Mouse (Mus musculus) embryo, embryonic 9.5 days (tissue): ENCODE results near the gene Aldh16a1.

ENCODE experiments used
- DNase-seq: peaks from one replicate; pipeline ENCODE4 v3.0.0-alpha.2; 2017; ENCODE audit errors: extremely low spot score

Aldh16a1 gene

GRCm38 (mm10) chr7:45154096-45154992 is at the start of gene Aldh16a1, which contains the start of gene Pih1d1:
Gene Aldh16a1 (minus strand): TSS chr7:45154584.
Gene Pih1d1 (plus strand): TSS chr7:45154303.
- peak; percentile 97 for DNase-seq

GRCm38 (mm10) chr7:45202654-45203053 is 48.3 kb upstream of the Aldh16a1 start:
- DNase-seq, result no peak

GRCm38 (mm10) chr7:45198961-45199360 is 44.6 kb upstream of the Aldh16a1 start:
- no peak for DNase-seq

DNA sequence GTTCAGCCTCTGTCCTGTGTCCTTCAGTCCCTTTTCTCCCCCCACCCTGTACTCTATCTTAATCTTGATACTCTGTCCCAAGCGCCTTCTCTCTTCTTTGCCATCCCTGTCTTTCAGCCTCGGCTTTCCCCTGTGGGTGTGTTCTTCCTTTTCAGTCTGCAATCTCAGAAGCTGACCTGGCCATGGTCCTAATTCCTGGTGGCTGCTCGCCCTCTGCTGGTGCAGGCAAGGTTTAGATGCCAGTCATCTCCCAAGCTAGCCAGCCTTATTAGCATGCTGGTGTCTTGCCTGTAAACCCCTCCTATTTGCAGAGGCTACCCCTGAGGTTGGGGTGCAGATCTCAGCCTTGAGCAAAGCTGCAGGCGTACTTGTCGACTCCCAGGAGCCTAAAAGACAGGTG is 44.1 kb upstream of the Aldh16a1 start:
- peak; percentile 73 for DNase-seq

DNA sequence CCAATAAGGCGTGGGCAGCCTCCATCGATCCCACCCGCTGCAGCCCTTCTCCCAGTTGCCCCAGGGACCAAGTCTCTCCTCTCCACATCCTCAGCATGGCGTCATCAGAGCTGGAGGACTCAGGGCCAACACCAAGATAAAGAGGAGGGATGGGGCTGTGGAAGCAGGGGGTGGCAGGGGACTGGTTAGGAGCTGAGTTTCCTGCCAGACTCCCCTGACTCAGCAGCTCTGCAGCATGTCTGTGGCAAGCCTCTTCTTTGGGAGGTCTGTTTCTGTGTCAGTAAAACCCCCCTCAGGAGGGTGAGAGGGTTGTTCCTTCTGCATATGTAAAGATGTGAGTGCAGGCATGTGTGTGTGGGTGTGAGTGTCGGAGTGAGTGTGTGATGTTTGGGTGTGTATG is 42.6 kb upstream of the Aldh16a1 start:
- no peak for DNase-seq

- no peak for DNase-seq
Measured at GRCm38 (mm10) chr7:45196176-45196535, 41.8 kb upstream of the Aldh16a1 start.

DNA sequence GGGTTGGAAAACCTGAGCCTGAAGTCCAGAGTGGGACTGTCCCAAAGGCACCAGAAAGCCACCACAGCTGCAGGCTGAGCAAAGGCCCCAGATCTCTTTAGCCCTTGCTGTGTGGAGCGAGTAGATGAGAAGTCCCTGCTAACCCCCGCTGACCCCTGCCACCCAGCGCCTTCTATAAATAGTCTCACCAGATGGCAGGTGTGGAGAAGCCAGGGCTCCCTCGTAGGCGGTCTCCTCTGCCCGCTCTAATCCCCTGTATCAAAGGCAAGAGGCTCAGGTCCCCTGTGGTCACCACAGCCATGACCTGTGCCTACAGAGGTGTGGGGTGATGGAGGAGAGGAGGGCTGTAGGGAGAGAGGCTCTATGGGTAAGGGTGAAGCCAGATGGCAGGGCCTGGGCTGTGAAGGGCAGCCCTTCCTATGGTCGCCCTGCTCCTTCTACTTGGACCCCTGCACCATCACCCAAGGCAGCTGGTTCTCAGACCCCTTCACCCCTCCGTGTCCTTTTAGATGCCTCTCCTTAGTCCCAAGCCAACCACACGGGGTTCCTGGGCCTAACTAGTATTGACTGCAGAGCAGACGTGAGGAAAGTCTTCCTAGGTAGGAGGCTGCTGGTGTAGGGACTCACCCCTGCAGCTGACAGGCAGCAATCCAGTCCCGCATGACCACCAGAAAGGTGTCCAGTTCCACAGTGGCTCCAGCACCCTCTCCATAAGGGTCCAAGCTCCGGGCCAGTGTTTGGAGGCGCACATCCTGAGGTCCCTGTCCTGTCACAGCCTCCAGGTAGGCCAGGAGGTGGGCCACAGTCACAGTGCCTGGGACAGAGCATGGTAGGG is 41.2 kb upstream of the Aldh16a1 start:
- DNase-seq, result no peak

- DNase-seq, result no peak
Measured at GRCm38 (mm10) chr7:45193871-45194785, 39.7 kb upstream of the Aldh16a1 start.

GRCm38 (mm10) chr7:45193406-45193805 is 39.0 kb upstream of the Aldh16a1 start:
- no peak for DNase-seq

DNA sequence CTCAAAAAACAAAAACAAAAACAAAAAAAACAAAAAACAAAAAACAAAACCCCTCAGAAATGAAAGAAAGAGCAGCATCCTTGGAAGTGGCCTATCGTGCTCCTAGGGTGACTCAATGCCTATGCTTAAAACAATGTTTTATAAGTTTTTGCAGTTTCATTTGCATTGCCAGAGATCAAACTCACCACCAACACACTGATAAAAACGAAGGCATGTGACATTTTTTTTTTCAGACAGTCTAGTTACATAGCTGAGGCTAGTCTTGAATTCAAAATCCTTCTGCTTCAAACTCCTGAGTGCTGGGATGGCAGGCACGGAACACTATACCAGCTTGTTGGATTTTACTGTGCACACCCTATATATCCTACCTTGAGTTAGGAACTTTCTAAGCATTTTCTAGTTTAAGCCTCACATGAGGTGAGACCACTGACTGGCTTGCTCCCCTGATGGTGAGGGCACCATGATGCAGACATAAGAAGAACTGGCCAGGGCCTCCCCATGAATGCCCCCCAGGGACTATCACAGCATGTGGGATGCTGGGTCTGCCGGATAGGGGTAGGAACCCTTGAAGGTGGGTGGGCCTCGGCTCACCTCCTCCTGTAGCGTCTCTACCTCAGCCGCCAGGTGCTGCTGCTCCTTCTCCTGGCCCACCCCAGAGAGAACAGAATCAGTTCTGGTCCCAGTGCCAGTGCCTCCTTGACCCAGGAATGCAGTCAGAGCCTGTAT is 38.4 kb upstream of the Aldh16a1 start:
- DNase-seq, result no peak

DNA sequence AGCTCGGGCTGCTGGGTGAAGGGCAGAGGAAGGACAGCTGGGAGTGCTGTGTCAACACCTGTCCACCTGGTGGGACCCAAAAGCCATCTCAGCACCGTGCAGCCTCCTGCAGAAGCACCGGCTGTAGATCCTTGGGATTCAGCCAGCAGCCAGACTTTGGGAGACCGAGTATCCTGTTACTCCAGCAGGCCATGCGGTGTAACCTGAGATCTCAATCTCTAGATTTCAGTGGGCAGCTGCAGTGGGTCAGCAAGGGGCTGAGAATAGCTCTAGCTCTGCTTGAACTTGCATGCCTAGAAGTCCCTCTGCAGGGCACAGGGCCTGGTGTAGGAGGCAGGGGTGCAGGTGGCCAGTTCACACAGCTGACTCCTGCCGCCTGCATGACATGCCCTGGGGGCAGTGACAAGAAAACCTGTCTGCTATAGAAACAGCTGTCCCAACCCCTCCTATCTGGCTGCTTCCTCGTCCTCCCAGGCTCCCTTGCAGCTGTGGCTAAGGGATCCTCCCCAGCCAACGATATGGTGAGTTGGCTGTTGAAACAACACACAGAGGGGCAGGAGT is 37.5 kb upstream of the Aldh16a1 start:
- DNase-seq, result peak; percentile 53

DNA sequence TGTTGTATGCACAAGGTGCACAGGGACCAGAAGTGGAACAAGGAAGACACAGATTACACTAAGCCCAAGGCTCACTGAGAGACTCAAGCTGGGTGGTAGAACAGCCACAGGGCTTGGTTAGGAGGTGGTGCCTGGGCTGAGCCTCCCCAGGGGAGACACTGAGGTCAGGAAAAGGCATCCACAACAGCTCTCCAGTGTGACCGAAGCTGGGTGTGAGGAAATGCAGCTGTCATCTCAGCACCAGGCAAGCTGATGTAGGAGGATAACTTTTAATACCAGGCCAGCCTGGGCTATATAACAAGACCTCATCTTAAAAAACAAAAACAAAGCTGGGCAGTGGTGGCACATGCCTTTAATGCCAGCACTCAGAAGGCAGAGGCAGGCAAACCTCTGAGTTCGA is 36.8 kb upstream of the Aldh16a1 start:
- DNase-seq, result no peak

DNA sequence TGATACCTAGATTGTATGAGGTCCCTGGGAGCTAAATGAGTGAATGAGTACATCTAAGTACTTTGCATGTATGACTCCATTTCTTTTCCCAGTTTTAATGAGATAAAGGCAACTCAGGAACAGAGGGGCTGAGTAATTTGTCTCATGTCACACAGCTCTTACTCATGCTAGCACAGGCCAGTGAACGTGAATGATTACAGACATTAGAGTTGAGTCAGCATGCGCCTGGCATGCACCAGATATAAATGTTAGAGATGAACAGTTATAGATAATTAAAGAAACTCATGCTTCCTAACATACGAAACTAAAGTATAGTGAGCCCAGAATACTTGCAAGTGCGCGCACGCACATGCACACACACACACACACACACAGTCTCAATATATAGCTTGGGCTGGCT is 35.8 kb upstream of the Aldh16a1 start:
- no peak for DNase-seq

DNA sequence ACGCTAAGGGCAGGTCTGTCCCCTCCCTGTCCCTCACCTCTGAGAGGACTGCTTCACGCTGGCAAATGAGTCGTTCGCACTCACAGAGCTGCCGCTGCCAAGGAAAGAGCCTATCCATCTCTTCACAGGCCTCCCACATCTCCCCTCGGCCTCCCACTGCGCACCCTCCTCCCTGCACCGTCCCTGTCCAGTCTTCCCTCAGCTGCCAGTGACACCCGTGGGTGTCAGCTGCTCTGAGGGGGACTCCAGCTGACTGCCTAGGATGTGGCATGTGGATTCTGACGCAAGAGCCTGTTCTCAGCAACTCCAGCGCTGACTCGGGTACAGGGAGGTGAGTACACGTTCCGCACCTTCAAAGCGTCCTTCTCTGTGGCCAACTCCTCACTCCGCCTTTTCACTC is 35.2 kb upstream of the Aldh16a1 start:
- no peak for DNase-seq

DNA sequence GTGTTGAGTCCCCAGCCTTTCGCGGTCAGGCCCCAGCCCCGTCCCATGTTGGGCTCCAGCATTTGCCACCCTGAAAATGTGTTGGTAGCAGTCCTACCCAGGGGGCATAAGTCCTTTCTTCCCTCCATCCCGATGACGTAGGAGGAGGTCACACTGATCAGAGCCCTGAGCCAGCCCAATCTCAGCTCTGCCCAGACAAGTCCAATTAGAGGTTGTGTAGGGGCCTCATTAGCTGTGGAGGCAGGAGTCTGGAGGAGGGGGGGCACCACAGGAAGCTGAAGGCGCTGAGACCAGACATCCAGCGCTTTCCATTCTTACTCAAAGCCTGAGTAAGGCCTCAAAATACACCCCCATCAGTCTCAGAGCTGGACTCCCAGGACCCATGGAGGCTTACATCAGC is 31.5 kb upstream of the Aldh16a1 start:
- no peak for DNase-seq

- no peak for DNase-seq
Measured at GRCm38 (mm10) chr7:45183672-45184071, 29.3 kb upstream of the Aldh16a1 start.

DNA sequence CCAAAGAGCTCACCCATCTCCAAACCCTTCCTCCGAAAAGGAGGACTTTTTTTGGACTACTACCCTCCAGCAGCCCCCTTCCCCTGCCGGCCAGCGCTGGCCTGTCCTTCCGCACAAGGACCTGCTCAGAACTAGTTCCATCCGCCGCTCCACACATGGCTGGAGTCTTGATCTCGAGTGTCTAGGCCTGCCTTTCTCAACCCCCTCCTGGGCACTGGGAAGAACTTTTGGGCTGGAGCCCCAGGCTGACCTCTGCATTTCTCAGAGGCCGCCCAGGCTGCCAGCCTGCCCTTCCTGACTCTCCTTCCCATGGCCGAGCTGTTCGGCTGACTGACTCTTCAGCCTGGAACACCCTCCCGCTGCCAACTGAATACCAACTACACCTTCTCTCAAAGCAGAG is 28.2 kb upstream of the Aldh16a1 start:
- no peak for DNase-seq

GRCm38 (mm10) chr7:45182199-45182601 is 27.8 kb upstream of the Aldh16a1 start:
- peak; percentile 86 for DNase-seq

GRCm38 (mm10) chr7:45181540-45181939 is 27.2 kb upstream of the Aldh16a1 start:
- no peak for DNase-seq

DNA sequence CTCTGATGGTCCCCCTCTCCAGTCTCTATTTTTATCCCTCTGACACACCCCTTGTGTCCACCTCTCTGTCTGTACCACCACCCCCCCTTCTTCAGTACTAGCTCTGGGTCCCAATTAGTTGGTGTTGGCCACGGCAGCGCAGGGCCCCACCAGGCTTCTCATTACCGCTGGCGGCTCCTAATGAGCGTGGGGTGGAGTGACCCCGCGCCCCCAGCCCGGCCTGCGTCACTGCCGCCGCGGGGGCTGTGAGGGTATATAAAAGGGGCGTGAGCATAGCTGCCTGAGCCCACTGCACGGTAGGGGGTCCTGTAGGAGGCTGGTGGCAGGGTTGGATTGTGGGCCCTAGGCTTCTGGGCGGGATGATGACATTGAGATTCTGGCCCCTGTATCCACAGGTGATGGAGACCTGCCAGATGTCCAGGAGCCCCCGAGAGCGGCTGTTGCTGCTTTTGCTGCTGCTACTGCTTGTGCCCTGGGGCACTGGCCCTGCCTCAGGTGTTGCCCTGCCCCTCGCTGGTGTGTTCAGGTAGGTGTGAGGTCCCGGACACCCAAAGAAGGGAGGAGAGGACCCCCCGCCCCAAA is 26.6 kb upstream of the Aldh16a1 start, which contains the start of gene Pth2:
Gene Pth2 (plus strand): TSS at position 100 of the 582 bp plus-strand sequence.
- DNase-seq, result no peak
